Mouse (Mus musculus) telencephalon, adult 2 months (tissue): Measurements from ENCODE around the gene Mcoln3.

Experiments used
- DNase-seq: peaks from one replicate; pipeline ENCODE4 v3.0.0-alpha.2; 2011; ENCODE audit warnings: low read depth, low spot score

The Mcoln3 gene

DNA sequence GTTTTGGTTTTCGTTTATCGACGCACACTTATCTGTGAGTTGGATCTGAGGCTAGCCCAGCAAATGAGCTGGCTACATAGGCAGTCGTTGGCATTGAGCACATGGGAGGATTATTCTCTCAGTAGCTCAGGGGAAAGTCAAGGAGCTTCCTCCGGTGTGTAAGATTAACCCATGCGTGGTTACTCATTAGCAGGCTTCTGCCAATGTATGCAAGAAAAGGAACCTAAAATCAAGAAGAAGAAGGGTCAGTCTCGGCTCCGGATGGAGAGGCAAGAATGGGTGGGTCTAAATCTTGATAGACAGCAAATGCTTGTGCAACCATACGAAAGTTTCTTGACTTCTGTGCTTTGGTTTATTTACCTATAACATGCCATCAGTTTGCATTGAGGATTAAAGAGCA lies 57.0 kb downstream of the Mcoln3 start:
- no peak for DNase-seq

DNA sequence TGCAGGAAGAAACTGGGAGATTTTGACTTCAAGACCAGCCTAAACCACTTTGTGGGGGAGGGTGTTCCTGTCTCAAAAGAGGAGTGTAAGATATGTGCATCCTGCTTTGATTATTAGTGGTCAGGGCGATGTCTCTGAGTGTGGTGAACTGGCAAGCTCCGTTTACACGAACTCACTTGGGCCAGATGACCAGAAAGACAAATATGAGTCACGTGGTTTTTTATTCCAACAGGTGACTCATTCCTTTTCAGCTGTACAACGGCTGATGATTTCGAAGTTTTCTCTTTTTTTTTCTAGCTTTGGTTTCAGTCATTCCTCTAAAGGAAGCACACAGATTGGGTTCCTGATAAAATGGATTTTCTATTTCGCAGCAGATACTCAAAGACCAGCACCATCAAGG lies 60.0 kb downstream of the Mcoln3 start:
- DNase-seq, result no peak

DNA sequence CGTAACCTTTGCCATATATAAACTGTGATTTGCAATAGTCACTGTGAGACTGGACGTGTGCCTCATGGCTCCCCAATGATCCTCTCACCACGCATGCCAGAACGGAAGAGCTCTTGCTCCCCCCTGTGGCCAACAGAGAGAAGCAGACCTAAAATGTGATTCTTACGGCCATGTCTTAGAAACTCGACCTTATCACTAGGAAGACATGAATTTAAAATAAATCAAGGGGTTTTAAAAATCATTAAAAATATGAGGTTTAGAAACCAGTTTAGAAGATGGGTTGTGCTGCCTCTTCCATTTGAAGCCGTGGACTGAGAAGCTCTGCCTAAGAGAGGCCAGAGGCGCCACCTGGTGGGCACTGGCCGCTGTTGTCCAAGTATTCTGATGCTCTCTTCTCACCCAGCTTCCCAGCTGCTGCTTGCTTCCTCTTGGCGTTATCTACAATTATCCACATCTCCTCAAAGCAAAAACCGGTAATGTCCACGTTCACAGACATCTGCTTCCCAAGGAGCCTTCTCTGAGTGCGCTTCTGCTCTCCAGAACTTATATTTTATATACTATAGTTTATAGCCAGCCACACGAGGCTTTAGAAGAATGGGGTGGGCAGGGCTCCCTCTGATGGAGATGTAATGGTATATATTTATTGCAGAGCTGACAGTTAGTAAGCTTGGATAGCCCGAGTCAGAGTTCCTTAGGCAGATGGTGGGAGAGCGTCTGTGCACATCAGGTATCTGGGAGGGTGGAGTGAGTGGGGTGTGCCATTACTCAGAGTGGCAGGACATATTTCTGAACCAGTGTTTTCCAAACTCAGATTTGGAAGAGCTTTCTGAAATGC lies 60.7 kb downstream of the Mcoln3 start:
- DNase-seq, result peak; percentile 71

DNA sequence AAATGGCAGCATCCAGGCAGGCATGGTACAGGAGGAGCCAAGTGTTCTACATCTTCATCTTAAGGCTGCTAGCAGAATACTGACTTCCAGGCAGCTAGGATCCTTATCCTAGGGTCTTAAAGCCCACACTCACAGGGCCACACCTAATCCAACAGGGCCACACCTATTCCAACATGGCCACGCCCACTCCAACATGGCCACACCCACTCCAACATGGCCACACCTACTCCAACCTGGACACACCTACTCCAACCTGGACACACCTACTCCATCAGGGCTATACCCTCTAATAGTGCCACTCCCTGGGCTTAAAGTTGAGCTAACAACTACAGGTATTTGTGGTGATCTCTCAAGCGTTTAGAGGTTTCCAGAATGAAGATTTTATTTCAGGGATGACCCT lies 63.1 kb downstream of the Mcoln3 start:
- no peak for DNase-seq

DNA sequence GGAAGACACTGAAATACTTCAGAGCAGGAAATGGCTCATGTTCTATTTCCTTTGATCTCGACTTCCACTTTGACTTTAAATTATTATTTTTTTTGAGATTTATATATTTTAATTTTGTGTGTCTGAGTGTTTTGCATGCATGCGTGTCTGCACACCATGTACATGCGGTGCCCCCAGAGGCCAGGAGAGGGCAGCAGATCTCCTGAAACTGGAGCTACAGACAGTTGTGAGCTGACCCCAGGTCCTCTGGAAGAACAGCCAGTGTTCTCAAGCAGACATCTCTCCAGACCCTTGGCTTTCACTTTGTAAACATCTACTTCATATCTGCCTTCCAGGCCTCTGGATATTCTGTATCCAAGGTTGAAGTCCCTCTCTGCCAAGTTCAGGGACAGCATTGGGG lies 63.7 kb downstream of the Mcoln3 start:
- DNase-seq, result no peak

DNA sequence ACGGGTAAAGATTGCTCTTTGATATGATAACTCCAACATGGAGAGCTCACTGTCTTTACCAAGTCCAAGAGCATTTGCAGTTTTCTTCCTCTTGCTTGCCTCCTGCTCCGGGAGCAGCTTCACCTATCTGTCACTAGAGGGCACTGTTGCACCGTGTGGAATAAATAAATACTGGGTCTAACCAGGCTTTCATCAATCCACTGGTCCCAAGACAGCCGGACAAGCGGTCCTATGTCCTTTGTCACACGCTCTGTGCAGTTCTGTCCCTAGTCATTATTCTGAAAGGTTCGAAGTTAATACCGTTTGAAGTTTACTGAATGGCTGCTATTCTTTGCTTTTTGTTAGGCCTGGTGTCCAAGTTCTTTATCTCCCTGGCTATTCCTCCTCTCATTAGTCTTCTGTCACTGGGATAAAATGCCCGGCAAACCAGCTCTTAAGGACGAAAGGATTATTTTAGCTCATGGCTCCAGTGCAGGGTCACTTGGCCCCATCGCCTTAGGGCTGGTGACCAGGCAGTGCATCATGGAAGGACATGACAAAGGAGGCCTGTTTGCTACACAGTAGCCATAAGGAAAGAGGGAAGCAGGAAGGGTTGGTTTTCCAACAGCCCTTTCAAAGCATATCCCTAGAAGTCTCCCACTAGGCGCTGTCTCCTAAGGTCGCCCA lies 67.9 kb downstream of the Mcoln3 start:
- peak; percentile 52 for DNase-seq

DNA sequence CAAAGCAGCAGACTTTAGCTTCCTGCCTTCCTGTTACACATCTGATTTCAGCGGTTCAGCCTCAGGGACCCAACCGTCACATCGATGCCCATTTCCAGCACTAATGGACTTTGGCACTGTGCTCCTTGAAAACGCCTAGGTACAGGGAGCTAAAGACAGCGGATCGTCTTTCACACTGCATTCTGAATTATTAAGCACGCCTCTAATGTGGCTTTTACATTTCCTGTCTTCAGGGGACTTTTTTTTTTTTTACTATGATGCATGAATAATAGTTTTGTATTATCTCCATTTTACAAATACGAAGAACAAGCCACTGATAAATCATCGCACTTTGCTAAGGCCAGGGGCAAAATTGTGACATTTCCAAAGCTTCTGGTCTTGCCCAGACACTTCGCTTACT lies 68.8 kb downstream of the Mcoln3 start:
- no peak for DNase-seq

DNA sequence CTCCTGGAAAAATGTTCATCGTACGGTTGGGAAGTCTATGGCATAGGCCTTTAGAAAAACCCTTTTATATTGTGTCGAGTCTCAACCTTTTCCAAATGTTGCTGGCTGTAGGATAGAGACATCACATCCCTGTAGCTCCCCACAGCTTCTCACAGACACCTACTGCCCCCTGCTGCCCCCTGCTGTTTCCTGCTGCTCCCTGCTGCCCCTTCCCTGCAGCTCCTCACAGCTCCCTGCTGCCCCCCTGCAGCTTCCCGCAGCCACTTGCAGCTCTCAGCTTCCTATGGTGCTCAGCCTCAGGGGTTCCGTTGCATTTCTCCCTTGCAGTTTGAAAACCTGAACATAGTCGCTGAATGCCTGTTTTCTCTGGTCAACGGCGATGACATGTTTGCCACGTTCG lies 72.7 kb downstream of the Mcoln3 start:
- no peak for DNase-seq
